Mouse (Mus musculus) kidney, adult 9 months (tissue): ENCODE measurements around the gene Zmat5.

Experiments used
- DNase-seq: peaks from one replicate; pipeline ENCODE4 v3.0.0; 2022

Zmat5 gene

GRCm38 (mm10) chr11:4704072-4704964 is at the start of gene Zmat5, which contains the start of gene Uqcr10:
Gene Zmat5, plus strand, starts transcription at chr11:4704678.
Gene Uqcr10, minus strand, starts transcription at chr11:4704342.
- DNase-seq = peak; percentile 96

DNA sequence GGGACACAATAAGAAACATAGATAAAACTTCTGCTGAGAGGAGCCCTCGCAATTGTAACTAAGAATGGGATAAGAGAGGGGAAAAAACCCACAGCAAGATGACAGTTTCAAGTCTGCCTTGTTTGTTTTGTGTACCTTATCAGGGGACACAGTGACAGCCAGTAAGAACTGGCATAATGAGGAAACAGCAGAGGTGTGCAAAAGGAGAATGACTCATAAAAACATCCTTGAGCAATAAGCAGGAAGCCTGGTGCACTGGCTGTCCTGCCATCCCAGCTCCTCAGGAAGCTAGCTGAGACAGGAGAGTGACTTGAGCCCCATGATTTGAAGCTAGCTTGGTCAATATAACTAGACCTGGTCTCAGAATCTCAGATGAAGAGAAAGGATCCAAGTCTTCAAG is 44.7 kb upstream of the Zmat5 start:
- no peak for DNase-seq

GRCm38 (mm10) chr11:4660309-4661025 is 44.0 kb upstream of the Zmat5 start:
- DNase-seq = no peak

GRCm38 (mm10) chr11:4661324-4661723 is 43.2 kb upstream of the Zmat5 start:
- peak; percentile 57 for DNase-seq

- no peak for DNase-seq
Measured at GRCm38 (mm10) chr11:4661871-4662495, 42.5 kb upstream of the Zmat5 start.

GRCm38 (mm10) chr11:4662496-4662878 is 42.0 kb upstream of the Zmat5 start:
- DNase-seq = no peak

GRCm38 (mm10) chr11:4671736-4672135 is 32.7 kb upstream of the Zmat5 start:
- DNase-seq = no peak

- DNase-seq = no peak
Measured at GRCm38 (mm10) chr11:4674593-4674992, 29.9 kb upstream of the Zmat5 start.

DNA sequence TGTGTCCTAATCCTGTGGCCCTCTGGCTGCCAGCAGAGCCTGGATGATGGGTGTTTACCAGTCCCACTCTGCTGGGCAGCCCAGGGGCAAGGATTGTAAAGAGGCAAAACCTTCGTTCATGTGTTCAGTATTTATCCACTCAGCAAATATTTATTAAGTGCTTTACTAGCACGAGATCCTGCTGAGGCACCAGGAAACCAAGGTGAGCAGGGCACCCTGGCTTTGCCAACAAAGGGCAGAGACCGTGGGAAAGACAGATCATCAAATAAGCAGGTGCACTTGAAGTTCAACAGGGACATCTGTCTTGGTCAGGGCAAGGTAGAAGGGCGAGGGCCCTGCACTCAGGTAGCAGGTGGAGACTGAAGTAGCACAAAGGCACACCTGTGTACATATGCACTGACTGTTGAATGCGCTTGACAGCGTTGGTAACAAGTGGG is 29.3 kb upstream of the Zmat5 start:
- peak; percentile 42 for DNase-seq

DNA sequence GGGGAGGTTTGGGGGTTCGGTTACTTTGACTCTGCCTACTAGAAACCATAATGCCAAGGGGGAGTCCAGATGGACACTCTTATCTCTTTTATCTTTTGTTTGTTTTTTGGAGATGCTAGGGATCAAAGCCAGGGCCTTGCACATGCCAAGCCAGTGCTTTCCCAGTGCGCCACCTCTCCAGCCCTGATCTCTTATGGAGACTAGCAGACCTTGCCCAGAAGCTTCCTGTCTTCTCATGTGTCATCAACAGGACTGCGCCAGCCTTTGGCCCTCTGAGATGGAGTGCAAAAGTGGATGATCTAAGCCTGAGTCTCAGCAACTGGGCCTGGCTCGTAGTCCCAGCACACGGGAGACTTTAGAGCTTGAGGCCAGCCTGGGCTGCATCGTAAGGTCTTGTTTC is 28.8 kb upstream of the Zmat5 start:
- no peak for DNase-seq

GRCm38 (mm10) chr11:4677250-4677872 is 27.1 kb upstream of the Zmat5 start:
- no peak for DNase-seq

GRCm38 (mm10) chr11:4678700-4679440 is 25.6 kb upstream of the Zmat5 start:
- DNase-seq = no peak

DNA sequence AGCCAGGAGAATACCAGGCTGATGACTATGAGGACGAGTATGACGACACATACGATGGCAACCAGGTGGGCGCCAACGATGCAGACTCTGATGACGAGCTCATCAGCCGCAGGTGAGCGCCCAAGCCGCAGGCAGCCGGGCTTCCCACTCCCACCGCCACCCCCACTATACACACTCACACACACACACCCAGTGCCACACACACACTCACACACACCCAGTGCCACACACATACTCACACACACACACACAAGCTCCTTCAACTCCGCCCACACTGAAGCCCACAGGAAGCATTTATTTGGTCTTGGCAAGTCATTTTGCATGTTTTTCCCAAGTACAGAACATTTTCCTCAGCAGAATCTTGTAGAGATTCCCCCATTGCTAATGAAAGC is 25.0 kb upstream of the Zmat5 start:
- no peak for DNase-seq

DNA sequence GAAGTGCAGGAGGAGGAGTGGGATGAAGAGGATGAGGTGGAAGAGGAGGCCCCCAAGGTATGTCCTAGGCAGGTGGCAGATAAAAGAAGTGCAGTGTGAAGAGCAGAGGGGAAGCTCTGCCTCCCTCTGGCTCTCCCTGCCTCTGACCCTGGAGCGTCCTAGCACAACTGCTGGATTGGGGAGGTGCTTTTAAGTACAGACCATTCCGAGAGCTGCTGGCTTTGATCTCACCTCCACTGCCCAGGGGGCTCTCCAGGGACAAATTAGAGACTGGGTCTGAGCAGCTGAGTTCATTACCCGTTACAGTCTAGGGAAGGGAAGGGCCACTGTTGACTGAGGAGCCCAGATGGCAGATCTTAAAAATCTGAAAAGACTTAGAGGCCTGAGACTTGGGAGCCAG is 24.4 kb upstream of the Zmat5 start:
- DNase-seq = no peak

DNA sequence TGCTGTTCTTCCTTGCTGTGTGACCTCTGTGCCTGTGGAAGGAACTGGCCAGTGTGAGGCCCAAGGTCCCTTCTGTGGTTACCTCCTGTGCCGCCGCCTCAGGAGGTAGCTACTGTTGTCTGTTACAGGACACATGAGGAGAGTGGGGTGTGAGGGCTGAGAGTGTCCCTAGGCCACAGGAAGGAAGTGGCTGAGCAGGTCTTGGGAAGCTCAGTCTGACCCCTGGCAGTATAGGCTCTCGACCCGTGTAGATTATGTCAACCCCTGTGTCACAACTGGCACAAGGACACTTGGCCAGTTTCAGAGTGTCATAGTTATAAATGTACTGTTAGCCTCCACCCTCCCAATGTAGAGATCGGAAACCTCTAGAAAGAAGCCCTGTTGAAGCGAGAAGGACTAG is 21.0 kb upstream of the Zmat5 start:
- DNase-seq = no peak

GRCm38 (mm10) chr11:4684186-4684585 is 20.3 kb upstream of the Zmat5 start:
- DNase-seq = no peak

- DNase-seq = no peak
Measured at GRCm38 (mm10) chr11:4685071-4685470, 19.4 kb upstream of the Zmat5 start.

GRCm38 (mm10) chr11:4685510-4685909 is 19.0 kb upstream of the Zmat5 start:
- no peak for DNase-seq

DNA sequence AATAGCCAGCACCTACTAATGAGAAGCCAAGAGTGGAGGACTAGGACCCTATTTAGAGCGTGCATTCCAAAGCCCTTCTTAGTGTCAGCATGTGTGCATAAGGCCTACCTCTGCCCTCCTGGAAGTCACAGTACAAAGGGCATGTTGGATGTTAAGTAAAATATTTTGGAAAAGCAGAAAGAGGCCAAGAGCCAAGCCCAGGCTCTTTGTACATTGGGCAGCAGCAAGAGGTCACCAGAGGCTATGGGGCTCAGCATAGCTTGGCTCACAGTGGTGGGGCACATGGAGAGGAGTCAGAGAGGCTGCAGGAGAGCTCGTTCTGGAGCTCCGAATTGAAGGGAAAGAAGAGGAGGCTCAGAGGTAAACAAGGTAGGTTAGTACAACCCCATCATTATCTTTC is 17.5 kb upstream of the Zmat5 start:
- DNase-seq = peak; percentile 47

DNA sequence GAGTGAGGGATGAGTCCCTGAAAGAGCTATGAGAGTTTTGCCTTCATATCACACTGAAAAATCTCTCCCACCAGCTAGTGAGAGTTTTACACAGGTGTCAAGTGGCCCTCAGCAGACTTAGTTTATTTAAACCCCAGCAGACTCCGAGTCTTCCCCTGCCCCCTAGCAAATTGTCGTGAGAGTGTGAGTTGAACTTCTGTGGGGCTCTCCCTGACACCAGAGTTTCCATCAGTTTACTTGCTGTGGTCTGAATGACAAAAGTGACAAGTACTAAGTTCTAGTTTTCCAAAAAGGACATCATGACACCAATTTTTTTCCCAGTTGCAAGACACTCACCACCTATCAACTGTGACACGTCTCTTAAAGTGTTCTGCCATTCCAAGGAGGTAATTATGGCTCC is 16.6 kb upstream of the Zmat5 start:
- no peak for DNase-seq

- DNase-seq = no peak
Measured at GRCm38 (mm10) chr11:4688632-4689380, 15.7 kb upstream of the Zmat5 start.

GRCm38 (mm10) chr11:4690353-4690752 is 14.1 kb upstream of the Zmat5 start:
- no peak for DNase-seq
